Mouse (Mus musculus): ENCODE results near the gene Slc22a6. TPM values are rescaled to one million over a fixed set of nuclear protein-coding genes. Genes with fewer than 3 reads are reported as not detected.

Slc22a6 gene
- polyA plus RNA-seq, 1 experiment from 2014 or later: 0.42 TPM

GRCm38 (mm10) chr19:8585899-8586298 lies 31.9 kb upstream of the Slc22a6 start:
- no peak for ATAC-seq (ENCODE audit: low FRiP score)
- Histone ChIP-seq H3K4me1 (ENCODE audit: control insufficient read depth, insufficient read depth, low read length) (no peaks in the 10 kb centered on the region), H3K9me3 (ENCODE audit: control insufficient read depth, low read length) (no peaks in the 10 kb centered on the region), H3K4me3 (ENCODE audit: low read depth, low read length) (no peak overlapping the region), H3K4me2 (no peak overlapping the region), H3K27me3 (ENCODE audit: control insufficient read depth, insufficient read depth, low read length) (no peaks in the 10 kb centered on the region), H3K36me3 (ENCODE audit: control insufficient read depth, insufficient read depth, low read length) (no peaks in the 10 kb centered on the region), H3K9ac (ENCODE audit: low read length) (no peak overlapping the region), H3K27ac (ENCODE audit: low read depth, low read length) (no peak overlapping the region)
- 84% methylated on average over 2 of the region's 2 CpGs for WGBS
- peak; percentile 68 for DNase-seq (ENCODE audit: low spot score, missing footprints)

DNA sequence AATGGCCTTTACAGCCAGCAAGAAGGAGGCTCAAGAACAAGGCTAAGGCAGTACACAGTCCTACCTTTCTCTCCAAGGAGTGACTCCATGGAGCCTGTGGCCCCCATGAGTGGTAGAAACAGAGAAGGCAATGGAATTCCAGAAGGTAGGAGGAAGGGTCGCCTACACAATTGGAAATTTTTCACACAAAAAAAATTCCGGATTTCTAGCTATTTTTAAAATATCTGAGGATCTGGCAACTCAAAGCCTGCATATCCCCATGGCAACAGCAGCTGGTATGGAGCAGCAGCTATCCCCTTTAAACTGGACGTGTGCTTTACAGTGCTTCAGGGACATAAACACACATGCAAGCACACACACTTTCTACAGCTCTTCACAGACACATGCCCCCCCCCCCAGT lies 31.5 kb upstream of the Slc22a6 start:
- Histone ChIP-seq H3K27ac (ENCODE audit: low read depth, low read length) (no peak overlapping the region), H3K9me3 (ENCODE audit: control insufficient read depth, low read length) (no peaks in the 10 kb centered on the region), H3K36me3 (ENCODE audit: control insufficient read depth, insufficient read depth, low read length) (no peaks in the 10 kb centered on the region), H3K27me3 (ENCODE audit: control insufficient read depth, insufficient read depth, low read length) (no peaks in the 10 kb centered on the region), H3K4me1 (ENCODE audit: control insufficient read depth, insufficient read depth, low read length) (no peaks in the 10 kb centered on the region), H3K4me2 (no peak overlapping the region), H3K4me3 (ENCODE audit: low read depth, low read length) (no peak overlapping the region), H3K9ac (ENCODE audit: low read length) (no peak overlapping the region)
- WGBS: 54% methylated on average over 3 of the region's 3 CpGs
- DNase-seq (ENCODE audit: low spot score, missing footprints) (no peak), ATAC-seq (ENCODE audit: low FRiP score) (no peak)

DNA sequence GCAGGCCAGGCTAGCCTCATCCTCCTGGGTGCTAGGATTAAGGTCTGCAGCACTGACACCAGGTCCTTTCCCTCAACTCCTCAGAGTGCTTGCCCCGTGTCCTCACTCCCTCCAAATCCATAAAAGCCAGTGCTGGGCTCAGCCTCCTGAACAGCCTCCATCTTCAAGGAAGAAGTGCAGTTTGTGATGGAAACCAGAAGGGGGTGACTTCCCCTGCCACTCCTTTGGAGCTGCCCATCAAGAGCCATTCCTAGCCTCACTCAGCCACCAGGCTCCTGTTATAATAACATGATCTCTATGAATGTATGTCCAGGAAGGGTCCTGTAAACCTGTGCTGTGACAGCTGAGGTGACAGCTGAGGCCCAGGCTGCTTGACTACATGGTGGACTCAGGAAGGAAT lies 30.5 kb upstream of the Slc22a6 start:
- Histone ChIP-seq H3K4me1 (ENCODE audit: control insufficient read depth, insufficient read depth, low read length) (no peaks in the 10 kb centered on the region), H3K27me3 (ENCODE audit: control insufficient read depth, insufficient read depth, low read length) (no peaks in the 10 kb centered on the region), H3K9me3 (ENCODE audit: control insufficient read depth, low read length) (no peaks in the 10 kb centered on the region), H3K4me2 (no peak overlapping the region), H3K4me3 (ENCODE audit: low read depth, low read length) (no peak overlapping the region), H3K27ac (ENCODE audit: low read depth, low read length) (no peak overlapping the region), H3K36me3 (ENCODE audit: control insufficient read depth, insufficient read depth, low read length) (no peaks in the 10 kb centered on the region), H3K9ac (ENCODE audit: low read length) (no peak overlapping the region)
- WGBS: 47% methylated on average over 1 of the region's 1 CpGs
- no peak for DNase-seq (ENCODE audit: low spot score, missing footprints)
- no peak for ATAC-seq (ENCODE audit: low FRiP score)

DNA sequence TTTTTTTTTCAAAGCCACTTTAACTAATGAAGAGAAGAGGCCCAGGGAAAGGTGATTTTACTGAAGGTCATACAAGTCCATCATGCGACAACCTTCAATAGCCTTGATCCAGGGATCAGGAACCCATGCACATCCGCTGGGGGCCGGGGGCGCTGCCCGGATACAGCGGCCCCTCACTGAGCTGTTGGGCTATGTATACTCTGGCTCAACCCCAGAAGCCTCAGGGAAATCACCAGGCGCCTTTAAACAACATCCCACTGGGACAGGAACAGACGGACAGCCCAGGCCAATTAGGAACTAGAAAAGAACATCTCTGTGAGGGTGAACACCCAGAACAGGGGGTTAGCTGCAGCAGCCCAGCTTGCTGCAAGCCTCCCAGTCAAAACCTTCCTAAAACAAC lies 26.9 kb upstream of the Slc22a6 start, which contains the start of gene Slc22a8:
Gene Slc22a8, plus strand, starts transcription at position 301 of the 400 bp plus-strand sequence.
- H3K9ac ChIP-seq (ENCODE audit: low read length): no peak within 1 kb of the TSS
- no peak within 1 kb of the TSS for H3K4me3 ChIP-seq (ENCODE audit: low read depth, low read length)
- no peaks in the 10 kb centered on the region for H3K27me3 ChIP-seq (ENCODE audit: control insufficient read depth, insufficient read depth, low read length)
- no peaks in the 10 kb centered on the region for H3K9me3 ChIP-seq (ENCODE audit: control insufficient read depth, low read length)
- H3K36me3 ChIP-seq (ENCODE audit: control insufficient read depth, insufficient read depth, low read length): no peaks in the 10 kb centered on the region
- no peak within 1 kb of the TSS for H3K27ac ChIP-seq (ENCODE audit: low read depth, low read length)
- H3K4me1 ChIP-seq (ENCODE audit: control insufficient read depth, insufficient read depth, low read length): peaks cover 7% of the 10 kb centered on the region; the same call in 1 of the 2 replicates
- WGBS: 65% methylated on average over 8 of the region's 8 CpGs
- ATAC-seq (ENCODE audit: low FRiP score) (no peak), DNase-seq (ENCODE audit: low spot score, missing footprints) (no peak)
- no peak within 1 kb of the TSS for H3K4me2 ChIP-seq

DNA sequence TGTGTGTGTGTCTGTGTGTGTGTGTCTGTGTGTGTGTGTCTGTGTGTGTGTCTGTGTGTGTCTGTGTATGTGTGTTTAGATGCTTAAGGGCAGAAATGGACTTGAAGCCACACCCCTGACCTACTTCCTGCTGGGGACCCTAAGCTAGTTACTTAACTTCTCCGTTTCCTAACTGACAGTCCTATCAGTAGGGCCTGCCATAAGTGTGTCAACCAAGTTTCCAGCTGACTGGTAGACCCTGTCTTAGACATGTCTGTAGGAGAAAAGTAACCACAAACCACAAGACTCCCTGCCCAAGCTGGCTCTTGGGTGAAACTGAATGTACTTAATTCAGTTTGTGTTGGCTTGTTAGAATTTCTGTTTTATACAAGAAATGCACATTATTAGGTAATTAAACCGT lies 25.7 kb upstream of the Slc22a6 start:
- Histone ChIP-seq H3K36me3 (ENCODE audit: control insufficient read depth, insufficient read depth, low read length) (no peaks in the 10 kb centered on the region), H3K27ac (ENCODE audit: low read depth, low read length) (no peak overlapping the region), H3K27me3 (ENCODE audit: control insufficient read depth, insufficient read depth, low read length) (no peaks in the 10 kb centered on the region), H3K4me2 (no peak overlapping the region), H3K4me3 (ENCODE audit: low read depth, low read length) (no peak overlapping the region), H3K4me1 (ENCODE audit: control insufficient read depth, insufficient read depth, low read length) (peaks cover 7% of the 10 kb centered on the region; the same call in 1 of the 2 replicates), H3K9ac (ENCODE audit: low read length) (no peak overlapping the region), H3K9me3 (ENCODE audit: control insufficient read depth, low read length) (no peaks in the 10 kb centered on the region)
- WGBS: 61% methylated on average over 2 of the region's 2 CpGs
- ATAC-seq (ENCODE audit: low FRiP score) (no peak), DNase-seq (ENCODE audit: low spot score, missing footprints) (no peak)

DNA sequence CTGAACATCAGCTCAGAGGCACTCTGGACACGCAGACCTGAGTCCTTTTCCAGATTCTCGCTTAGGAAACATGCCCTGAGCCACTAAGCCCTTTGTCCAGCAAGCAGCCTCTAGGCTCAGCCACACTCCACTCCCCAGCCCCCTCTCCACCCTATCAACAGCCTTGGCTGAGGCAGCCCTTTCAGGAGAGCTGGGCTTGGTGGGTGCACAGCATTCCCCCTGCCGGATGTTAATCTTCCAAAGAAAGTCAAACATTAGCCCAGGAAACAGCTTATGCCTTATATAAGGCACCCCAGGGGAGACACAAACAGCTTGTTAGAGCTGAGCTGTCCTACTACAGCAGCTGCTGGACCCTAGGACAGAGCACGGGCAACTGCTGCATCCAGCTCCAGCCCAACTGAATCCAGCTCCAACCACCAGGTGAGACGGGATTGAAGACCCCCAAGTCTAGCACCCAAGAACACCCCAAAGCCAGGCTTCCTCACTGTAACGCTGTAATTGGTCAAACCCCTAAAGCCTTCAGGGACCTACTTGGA lies 24.9 kb upstream of the Slc22a6 start:
- DNase-seq (ENCODE audit: low spot score, missing footprints) (no peak), ATAC-seq (ENCODE audit: low FRiP score) (no peak)
- Histone ChIP-seq H3K27me3 (ENCODE audit: control insufficient read depth, insufficient read depth, low read length) (no peaks in the 10 kb centered on the region), H3K4me2 (no peak overlapping the region), H3K4me3 (ENCODE audit: low read depth, low read length) (no peak overlapping the region), H3K4me1 (ENCODE audit: control insufficient read depth, insufficient read depth, low read length) (peaks cover 7% of the 10 kb centered on the region; the same call in 1 of the 2 replicates), H3K9ac (ENCODE audit: low read length) (no peak overlapping the region), H3K36me3 (ENCODE audit: control insufficient read depth, insufficient read depth, low read length) (no peaks in the 10 kb centered on the region), H3K27ac (ENCODE audit: low read depth, low read length) (no peak overlapping the region), H3K9me3 (ENCODE audit: control insufficient read depth, low read length) (no peaks in the 10 kb centered on the region)
- 65% methylated on average over 6 of the region's 6 CpGs for WGBS

- Histone ChIP-seq H3K27ac (ENCODE audit: low read depth, low read length) (no peak overlapping the region), H3K4me1 (ENCODE audit: control insufficient read depth, insufficient read depth, low read length) (peaks cover 7% of the 10 kb centered on the region; the same call in 1 of the 2 replicates), H3K4me2 (no peak overlapping the region), H3K9me3 (ENCODE audit: control insufficient read depth, low read length) (no peaks in the 10 kb centered on the region), H3K4me3 (ENCODE audit: low read depth, low read length) (no peak overlapping the region), H3K9ac (ENCODE audit: low read length) (no peak overlapping the region), H3K27me3 (ENCODE audit: control insufficient read depth, insufficient read depth, low read length) (no peaks in the 10 kb centered on the region), H3K36me3 (ENCODE audit: control insufficient read depth, insufficient read depth, low read length) (no peaks in the 10 kb centered on the region)
- 87% methylated on average over 11 of the region's 11 CpGs for WGBS
- DNase-seq (ENCODE audit: low spot score, missing footprints) (no peak), ATAC-seq (ENCODE audit: low FRiP score) (no peak)
These were observed 24.0 kb upstream of the Slc22a6 start for GRCm38 (mm10) chr19:8593833-8594232.

DNA sequence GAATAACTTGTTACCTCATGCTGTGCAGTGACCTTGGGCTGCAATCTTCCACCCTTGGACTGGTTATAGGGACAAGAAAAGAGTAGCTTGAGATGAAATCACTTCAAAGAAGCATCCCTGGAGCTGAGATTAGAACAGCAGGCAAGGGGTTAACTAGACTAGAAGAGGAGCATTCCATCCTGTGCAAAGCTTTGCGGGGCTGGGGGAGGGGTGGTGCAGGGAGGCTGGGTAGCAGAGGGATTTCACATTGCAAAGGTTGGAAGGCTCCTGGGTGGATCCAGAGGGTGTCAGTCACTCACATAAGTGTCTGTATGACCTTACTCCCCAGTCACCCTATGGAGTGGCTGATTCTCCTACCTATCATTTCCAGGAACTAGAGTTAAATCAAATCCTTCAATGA lies 23.3 kb upstream of the Slc22a6 start:
- H3K9me3 ChIP-seq (ENCODE audit: control insufficient read depth, low read length): no peaks in the 10 kb centered on the region
- H3K4me3 ChIP-seq (ENCODE audit: low read depth, low read length): no peak overlapping the region
- 5% methylated on average over 1 of the region's 1 CpGs for WGBS
- no peaks in the 10 kb centered on the region for H3K27me3 ChIP-seq (ENCODE audit: control insufficient read depth, insufficient read depth, low read length)
- H3K9ac ChIP-seq (ENCODE audit: low read length): no peak overlapping the region
- H3K36me3 ChIP-seq (ENCODE audit: control insufficient read depth, insufficient read depth, low read length): no peaks in the 10 kb centered on the region
- ATAC-seq (ENCODE audit: low FRiP score) (no peak; the same call in 1 of the 2 replicates), DNase-seq (ENCODE audit: low spot score, missing footprints) (no peak)
- no peak overlapping the region for H3K4me2 ChIP-seq
- H3K27ac ChIP-seq (ENCODE audit: low read depth, low read length): no peak overlapping the region
- peaks cover 7% of the 10 kb centered on the region; the same call in 1 of the 2 replicates for H3K4me1 ChIP-seq (ENCODE audit: control insufficient read depth, insufficient read depth, low read length)

- H3K27ac ChIP-seq (ENCODE audit: low read depth, low read length): no peak overlapping the region
- DNase-seq (ENCODE audit: low spot score, missing footprints) (no peak), ATAC-seq (ENCODE audit: low FRiP score) (no peak)
- H3K36me3 ChIP-seq (ENCODE audit: control insufficient read depth, insufficient read depth, low read length): no peaks in the 10 kb centered on the region
- H3K27me3 ChIP-seq (ENCODE audit: control insufficient read depth, insufficient read depth, low read length): no peaks in the 10 kb centered on the region
- no peak overlapping the region for H3K4me3 ChIP-seq (ENCODE audit: low read depth, low read length)
- WGBS: 58% methylated on average over 4 of the region's 4 CpGs
- H3K9ac ChIP-seq (ENCODE audit: low read length): no peak overlapping the region
- no peak overlapping the region for H3K4me2 ChIP-seq
- H3K9me3 ChIP-seq (ENCODE audit: control insufficient read depth, low read length): no peaks in the 10 kb centered on the region
- peaks cover 7% of the 10 kb centered on the region; the same call in 1 of the 2 replicates for H3K4me1 ChIP-seq (ENCODE audit: control insufficient read depth, insufficient read depth, low read length)
These were observed 20.6 kb upstream of the Slc22a6 start for GRCm38 (mm10) chr19:8597269-8597668.
